Mouse (Mus musculus): ENCODE measurements around the gene Hoxb6. TPM values are rescaled to one million over a fixed set of nuclear protein-coding genes. Genes with fewer than 3 reads are reported as not detected.

Hoxb6 gene
- polyA plus RNA-seq, 1 experiment = 0.11 TPM

DNA sequence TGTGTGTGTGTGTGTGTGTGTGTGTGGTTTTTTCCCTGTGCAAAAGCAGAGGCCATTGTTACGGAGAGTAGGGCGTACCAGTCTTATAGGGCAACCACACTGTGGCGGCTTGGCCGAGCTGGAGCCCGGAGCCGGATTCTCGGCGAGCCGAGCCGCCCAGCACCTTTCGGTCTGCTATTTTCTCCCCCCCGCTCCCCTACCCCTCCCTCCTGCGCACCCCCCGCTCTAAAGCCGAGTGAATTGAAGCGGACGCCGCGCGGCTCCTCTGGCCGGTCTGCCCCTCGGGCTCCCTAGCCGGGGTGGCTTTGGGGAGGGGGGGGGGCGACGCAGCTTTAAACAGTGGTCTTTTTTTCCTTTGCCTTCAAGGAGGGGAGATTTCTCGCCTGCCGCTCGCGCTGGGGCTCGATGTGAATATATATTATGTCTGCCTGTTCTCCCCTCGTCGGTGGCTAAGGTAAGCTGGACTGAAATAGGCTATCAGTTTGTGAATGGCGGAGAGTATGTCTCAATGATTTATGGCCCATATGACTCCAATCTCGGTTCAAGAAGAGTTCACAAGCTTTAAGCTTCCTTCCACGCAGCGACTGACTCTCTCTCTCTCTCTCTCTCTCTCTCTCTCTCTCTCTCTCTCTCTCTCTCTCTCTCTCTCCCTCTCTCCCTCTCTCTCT, 48.6 kb downstream of the Hoxb6 start:
- no peak for TF ChIP-seq GATA1 (IDR thresholded peaks at IDR 0.05; ENCODE audit: low read length)

DNA sequence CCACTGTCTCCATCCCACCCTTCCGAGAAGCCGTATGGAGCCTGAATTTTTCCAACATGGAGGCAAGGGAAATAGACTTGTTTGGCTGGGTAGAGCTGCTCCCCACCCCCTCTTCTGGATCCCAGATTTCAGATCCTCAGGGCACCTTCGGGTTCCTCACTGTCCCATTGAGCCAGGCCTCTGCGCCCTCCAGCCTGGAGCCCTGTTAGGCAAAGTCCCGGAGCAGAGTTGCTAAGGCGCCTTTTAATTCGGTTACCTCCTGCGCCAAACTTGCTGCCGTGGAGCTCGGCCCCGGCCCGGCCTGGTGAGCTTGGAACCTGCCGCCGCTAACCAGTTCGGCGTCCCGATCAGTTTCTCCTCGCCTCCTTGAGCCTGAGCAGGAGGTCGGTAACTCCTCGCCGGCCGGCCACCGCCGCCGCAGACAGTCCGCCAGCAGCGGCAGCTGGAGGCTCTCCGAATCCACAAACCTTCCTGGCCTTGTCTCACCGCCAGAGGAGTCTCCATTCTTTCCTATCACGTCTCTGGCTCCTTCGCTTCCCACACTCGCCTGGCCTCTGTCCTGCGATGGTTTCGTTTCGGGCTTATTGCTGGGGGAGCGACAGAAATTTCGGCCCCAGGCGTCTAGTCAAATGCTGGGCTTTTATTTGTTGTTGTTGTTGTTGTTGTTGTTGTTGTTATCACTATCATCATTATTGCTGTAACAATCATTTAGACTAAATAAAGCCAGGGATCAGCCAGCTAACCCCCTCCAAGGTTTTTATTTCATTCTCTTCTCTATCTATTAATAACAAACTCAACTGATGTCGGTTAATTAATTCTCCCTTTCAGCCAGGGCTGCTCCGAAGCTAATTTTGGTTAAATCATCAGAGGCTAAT, 49.7 kb downstream of the Hoxb6 start:
- no peak for TF ChIP-seq GATA1 (IDR thresholded peaks at IDR 0.05; ENCODE audit: low read length)

DNA sequence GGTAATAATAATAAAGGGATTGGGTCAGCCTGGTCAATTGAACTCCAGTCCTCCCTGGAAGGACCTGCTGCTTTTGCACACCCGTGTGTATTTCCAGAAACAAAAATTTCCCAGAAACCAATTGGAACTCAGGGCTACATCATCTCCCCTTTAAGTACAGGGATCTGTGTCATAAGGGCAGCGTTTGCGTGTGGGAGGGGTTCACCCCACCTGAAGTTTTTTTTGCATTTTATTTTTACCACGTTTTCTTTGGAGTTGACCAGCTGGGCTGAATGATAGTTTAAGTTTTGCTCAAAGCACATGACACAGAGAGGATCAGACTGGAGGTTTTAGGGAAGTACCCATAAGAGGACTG, 50.3 kb downstream of the Hoxb6 start:
- no peak for TF ChIP-seq GATA1 (IDR thresholded peaks at IDR 0.05; ENCODE audit: low read length)

DNA sequence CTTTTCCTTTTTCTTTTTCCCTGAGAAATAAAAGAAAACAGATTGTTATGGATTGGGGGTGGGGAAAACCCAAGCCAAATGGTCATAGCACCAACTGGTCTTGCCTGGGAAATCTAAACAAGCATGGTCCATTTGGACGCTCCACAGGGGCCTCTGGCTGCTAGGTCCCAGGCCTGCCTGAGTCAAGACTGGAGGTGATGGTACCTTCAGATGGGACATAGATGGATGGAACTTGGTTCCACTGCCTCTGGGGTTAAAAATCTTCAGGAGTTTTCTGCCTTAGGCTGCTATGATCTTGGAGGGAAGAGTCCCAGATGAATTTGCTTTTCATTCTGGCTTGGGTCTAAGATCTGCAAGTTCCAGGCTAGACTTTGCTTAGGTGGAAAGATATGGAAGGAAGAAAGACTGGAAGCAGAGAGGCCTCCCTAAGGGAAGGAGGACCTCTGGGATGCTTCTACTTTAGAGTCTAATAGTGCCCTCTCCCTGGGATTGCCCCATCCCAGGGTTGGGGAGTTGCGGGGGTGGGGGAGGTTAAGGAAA, 51.0 kb downstream of the Hoxb6 start:
- no peak for TF ChIP-seq GATA1 (IDR thresholded peaks at IDR 0.05; ENCODE audit: low read length)

DNA sequence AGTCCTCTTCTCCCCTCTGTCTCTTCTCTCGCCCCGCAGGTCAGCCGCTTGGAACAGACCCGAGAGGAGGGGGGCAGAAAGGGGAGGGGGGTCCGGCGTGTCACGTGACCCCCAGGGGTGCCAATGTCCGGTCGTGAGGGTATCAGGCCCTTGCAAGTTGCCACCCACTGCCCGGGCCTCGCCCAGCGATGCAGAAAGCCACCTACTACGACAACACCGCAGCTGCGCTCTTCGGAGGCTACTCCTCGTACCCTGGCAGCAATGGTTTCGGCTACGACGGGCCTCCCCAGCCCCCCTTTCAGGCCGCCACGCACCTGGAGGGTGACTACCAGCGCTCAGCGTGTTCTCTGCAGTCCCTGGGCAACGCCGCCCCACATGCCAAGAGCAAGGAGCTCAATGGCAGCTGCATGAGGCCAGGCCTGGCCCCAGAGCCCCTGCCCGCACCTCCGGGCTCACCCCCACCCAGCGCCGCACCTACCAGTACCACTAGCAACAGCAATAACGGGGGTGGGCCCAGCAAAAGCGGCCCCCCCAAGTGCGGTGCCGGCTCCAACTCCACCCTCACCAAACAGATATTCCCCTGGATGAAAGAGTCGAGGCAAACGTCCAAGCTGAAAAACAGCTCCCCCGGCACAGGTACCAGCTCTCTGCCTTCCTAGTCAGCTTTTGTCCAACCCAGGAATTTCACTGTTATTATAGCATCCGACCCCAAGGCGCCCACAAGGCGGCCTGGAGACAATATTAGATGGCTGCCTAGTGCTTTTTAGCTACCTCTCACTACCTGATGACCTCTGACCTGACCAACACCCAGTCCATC, 52.0 kb downstream of the Hoxb6 start:
- no peak for TF ChIP-seq GATA1 (IDR thresholded peaks at IDR 0.05; ENCODE audit: low read length)

DNA sequence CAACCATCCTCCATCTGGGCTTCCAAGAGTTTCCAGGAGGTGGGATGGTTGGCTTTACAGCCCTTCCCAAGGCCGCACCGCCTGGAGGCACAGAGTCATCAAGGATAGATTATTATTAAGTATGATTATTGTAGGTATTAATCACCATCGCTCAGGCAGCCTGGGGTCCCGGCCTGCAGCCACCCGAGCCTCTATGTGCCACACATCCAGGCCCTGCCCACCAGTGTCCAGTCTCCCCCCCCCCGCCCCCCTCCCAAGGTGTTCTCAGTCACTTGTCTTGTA, 52.5 kb downstream of the Hoxb6 start:
- no peak for TF ChIP-seq GATA1 (IDR thresholded peaks at IDR 0.05; ENCODE audit: low read length)

DNA sequence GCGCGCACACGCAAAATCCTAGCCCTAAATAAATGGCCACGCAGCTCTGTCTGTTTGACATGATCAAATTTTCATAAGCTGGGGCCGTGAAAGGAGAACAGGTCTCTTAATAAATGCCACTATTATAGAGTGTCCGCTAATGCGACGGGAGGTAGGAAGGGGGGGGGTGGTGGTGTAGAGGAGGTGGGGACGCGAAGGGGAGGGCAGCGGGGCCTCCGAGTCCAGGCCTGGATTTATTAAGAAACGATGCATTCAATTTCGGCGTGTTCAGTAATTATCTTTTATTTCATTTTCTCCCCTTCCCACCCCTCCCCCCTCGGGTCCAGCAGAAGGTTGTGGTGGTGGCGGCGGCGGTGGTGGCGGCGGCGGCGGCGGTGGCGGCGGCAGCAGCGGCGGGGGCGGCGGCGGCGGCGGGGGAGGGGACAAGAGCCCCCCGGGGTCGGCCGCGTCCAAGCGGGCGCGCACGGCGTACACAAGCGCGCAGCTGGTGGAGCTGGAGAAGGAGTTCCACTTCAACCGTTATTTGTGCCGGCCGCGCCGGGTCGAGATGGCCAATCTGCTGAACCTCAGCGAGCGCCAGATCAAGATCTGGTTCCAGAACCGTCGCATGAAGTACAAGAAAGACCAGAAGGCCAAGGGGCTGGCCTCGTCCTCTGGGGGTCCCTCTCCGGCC, 53.1 kb downstream of the Hoxb6 start:
- TF ChIP-seq GATA1 (IDR thresholded peaks at IDR 0.05; ENCODE audit: low read length) = no peak

DNA sequence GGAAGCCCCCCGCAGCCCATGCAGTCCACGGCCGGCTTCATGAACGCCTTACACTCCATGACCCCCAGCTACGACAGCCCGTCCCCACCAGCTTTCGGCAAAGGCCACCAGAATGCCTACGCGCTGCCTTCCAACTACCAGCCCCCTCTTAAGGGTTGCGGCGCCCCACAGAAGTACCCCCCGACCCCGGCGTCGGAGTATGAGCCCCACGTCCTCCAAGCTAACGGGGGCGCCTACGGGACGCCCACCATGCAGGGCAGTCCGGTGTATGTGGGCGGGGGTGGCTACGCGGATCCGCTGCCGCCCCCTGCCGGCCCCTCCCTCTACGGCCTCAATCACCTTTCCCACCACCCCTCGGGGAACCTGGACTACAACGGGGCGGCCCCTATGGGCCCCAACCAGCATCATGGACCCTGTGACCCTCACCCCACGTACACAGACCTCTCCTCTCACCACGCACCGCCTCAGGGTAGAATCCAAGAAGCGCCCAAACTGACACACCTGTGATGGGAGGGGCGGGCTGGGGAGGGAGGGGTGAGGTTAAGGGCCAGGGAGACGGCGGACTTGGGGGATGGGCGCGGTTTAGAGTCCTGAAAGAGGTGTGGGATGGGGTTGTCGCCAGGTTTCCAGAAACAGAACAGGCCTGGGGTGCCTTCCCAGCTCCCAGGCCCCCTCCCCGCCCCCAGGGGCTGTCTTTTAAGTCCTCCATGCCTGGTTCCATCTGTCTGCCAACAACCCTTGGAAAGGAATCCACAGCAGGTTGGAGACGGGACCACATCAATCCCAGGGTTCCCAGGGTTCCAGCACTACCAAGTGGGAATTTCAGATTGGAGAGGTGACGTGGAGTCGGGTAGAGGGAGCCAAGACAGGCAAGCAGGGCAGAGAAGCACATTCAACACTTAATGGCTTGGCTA, 53.9 kb downstream of the Hoxb6 start:
- TF ChIP-seq GATA1 (IDR thresholded peaks at IDR 0.05; ENCODE audit: low read length) = no peak

DNA sequence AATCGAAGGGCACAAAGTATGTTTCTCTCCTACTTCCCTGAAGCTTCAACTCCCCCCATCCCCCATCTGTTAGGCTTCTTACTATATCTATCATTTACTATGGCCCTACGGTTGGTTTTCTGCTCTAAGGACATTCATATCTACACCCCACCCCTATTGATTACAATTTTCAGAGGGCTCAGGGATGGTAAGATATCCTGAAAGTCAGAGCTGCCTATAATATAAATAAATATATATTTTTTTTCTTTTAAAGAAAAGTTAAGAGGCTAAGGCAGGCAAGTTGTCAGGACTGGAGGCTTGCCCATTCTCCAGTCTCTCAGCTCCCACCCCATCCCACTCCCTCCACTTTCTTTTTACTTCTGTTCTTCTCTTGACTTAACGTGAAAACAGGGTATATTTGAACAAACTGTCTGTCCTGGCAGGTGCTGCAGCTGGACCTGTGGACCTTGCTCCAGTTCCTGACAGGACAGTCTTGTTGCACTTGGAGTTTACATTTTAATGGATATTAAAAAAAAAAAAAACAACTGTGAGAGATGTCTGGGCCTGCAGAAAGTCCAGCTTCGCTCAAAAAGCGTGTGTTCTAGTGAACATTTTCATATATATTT, 54.7 kb downstream of the Hoxb6 start:
- no peak for TF ChIP-seq GATA1 (IDR thresholded peaks at IDR 0.05; ENCODE audit: low read length)

DNA sequence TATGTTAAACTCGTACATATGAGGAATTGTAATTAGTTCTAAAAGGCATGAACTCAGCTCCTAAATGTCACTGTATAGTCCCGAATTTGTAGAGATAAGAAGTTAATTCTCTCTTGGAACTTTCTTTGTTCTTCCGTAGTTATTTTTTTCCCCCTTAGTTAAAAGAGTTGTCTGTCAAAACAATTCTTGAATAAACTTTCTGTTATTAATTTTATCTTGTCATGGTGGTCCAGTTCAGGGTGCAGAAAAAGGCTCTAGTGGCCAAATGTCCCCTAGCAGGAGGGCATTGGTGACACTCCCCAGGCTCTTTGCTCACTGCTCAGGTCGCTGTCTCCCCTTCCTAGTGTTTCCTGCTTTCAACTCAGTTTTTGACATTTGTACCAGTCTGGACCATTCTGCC, 55.4 kb downstream of the Hoxb6 start:
- no peak for TF ChIP-seq GATA1 (IDR thresholded peaks at IDR 0.05; ENCODE audit: low read length)

DNA sequence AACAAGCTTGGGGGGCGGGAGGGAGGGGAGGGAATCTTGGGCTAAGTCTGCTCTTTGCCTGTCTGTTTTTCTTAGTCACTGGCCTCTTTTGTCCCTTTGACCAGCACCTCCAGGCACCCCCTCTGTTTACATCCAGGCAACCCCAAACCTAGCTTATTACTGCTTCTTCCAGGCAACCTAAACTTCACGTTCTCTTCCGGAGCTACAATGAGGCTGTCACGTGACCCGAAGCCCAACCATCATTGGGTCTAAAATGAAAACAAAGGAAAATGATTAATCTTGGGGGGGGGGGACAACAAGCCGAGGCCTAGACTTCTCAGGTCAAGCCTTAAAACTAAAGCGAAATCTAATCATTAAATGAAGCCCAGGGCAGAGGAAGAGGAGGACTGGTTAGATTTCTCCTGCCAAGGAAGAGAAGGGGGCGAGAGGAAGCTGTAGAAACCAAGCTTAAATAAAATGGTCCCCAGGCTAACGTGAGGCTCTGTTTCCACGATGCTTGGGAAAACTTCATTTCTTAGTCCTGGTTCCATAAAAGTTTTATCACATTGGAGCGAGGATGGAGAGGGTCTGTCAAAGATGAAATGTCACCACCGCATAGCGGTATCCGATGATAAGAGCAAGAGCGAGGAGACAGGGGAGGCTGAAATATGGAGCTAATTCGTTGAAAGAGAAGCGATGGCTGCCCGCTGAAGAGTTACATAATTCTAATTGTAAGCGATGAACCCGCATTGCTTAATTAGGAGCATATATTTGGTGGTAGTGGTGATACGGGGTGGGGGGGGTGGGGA, 56.1 kb downstream of the Hoxb6 start:
- TF ChIP-seq GATA1 (IDR thresholded peaks at IDR 0.05; ENCODE audit: low read length) = no peak

DNA sequence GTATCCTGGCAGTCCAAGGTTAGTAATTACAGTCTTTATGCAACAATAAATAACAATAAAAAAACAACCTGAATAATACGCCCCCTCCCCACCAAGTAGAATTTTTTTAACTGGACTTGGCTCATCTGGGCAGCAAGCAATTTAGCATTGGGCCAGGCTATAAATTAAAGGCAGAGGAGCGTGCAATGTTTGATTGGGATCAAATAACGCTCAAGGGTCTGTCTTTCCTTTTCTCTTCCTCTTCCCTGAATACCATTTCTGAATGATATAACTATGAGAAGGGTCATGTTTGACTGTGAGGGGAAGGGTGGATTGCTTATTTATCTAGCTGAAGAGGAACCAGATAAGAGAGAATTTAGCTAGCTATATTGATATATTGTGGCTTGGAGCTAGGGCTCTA, 56.7 kb downstream of the Hoxb6 start:
- no peak for TF ChIP-seq GATA1 (IDR thresholded peaks at IDR 0.05; ENCODE audit: low read length)
